Mouse (Mus musculus): ENCODE data around the gene Gal3st2.
"Not testable (repeated sequence)": the region's sequence is repeated elsewhere in the genome, so short reads cannot be mapped to it uniquely, and the experiment has no call there.

- TF ChIP-seq CTCF, EP300 (IDR thresholded peaks at IDR 0.05; ENCODE audit: low read depth): not testable (repeated sequence)
These were observed 40.2 kb downstream of the Gal3st2 start for GRCm38 (mm10) chr1:93901291-93901690.
